Mouse (Mus musculus): ENCODE measurements around the gene Zbed3.
A peak's percentile ranks its signal among the peaks of the same experiment; 100 is the strongest.

Zbed3 gene

DNA sequence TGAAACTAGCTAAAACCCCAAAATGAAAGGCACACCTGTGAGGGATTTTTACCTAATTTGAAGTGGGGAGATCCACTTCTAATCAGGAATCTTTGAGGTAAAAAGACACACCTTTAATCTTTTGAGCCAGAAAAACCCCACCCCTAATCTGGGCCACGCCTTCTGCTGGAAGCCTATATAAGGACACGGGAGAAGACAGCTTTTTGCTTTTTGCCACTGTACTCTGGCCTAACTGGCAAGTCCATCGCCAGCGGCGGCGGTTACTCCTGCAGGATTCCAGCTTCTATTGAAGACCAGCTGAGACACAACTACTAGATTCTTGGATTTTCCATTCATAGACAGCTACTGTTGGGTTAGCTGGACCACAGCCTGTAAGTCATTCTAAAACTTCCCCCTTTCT, at the start of gene Zbed3:
Gene Zbed3 (plus strand): TSS at position 213 of the 400 bp plus-strand sequence.
- DNase-seq (ENCODE audit: low spot score), result no peak

DNA sequence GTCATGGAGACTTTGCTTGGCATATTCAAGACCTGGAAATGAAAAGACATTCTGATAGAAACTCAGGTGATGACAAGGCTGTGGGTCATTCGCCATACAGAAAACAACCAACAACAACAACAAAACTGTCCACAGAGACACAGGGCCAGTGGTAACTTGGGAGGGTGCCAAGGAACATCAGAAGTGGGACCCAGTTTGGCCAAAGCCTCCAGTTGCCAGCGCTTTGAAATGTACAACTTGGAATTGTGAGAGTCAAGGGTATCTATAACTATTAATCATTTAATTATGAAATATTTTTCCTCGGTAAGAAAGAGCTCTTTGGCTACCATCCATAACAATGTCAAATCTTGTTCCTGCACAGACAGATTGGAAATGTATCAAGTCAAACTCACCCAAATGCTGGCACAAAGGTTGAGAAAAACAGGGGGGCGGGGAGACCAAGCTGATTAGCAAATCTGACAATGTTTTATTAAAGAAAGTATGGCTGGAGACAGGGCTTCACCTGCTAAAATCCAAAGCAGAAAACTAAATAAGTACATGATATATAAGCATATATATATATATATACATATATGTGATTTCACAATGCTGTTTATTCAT, 44.9 kb upstream of the Zbed3 start:
- no peak for DNase-seq (ENCODE audit: low spot score)

DNA sequence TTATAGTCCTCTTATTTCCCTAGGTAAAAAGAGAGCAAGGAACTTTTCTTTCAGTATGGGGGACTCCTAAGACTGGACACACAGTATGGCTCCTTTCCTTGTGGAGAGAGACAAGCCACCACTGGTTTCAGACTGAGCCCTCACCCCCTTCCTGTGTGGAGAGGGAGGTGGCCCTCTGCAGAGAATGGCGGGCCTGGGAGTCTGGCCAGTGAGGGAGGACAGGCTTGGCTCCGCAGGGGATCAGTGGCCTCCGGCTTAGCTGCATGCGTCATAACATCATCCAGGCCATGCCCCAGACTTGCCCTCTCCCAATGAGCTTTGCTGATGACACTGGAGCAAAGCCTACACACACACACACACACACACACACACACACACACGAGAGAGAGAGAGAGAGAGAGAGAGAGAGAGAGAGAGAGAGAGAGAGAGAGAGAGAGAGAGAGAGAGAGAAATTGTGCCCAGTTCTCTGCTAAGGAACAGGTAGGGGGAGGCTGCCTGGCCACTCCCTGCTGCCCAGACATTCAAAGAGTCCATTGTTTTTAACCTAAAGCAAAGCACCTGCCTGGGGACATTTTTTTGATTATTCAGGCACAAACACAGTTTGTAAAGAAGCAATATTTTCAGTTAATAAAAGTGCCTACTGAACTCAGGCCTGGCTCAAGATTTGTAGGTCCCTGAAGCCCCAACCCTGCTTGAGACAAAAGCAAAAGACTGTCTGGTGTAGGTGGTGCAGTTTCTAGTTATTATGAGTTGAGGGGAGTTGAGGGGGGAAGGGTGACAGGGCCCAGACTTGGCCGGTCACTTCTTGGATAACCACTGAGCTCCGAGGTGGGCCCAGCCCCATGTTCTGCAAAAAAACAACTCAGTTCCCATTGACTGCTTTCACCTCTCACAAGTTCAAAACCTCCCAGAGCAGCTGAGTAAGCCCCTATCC, 41.4 kb upstream of the Zbed3 start:
- no peak for DNase-seq (ENCODE audit: low spot score)

DNA sequence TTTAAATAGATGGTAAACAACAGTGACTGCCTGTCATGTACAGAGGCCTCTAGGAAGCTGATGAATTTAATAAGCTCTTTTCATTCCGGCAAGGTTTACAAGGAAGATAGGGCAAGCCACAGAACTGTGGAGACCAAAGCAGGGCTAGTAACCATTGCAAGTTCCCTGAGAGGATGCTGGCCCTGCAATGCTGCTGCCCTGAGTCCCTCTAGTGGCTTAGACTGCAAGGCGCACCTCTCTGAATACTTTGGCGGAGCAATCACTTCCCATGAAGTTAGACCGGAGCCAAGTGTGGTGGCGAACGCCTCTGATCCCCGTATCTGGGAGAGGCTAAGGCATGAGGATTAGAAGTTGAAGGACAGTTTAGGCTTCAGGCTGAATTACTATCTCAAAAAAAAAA, 36.4 kb upstream of the Zbed3 start:
- DNase-seq (ENCODE audit: low spot score), result peak; percentile 57

DNA sequence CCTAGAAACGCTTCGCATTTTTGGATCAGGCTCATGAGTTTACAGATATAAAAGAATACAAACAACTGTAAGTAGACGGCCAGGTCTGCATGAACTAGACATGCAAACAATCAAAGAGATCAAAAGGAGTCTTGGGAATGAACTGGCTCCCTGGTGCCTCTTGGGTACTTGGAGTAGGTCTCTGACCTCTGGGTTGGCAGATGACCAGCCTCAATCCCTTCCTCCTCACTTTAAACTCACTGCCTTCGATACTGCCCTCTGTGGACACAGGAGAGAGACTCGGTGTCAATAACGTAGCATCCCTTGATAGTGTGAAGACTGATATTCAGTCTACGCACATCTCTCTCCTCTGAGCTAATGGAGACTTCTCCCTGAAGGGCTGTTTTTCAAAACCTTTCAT, 35.4 kb upstream of the Zbed3 start:
- no peak for DNase-seq (ENCODE audit: low spot score)

DNA sequence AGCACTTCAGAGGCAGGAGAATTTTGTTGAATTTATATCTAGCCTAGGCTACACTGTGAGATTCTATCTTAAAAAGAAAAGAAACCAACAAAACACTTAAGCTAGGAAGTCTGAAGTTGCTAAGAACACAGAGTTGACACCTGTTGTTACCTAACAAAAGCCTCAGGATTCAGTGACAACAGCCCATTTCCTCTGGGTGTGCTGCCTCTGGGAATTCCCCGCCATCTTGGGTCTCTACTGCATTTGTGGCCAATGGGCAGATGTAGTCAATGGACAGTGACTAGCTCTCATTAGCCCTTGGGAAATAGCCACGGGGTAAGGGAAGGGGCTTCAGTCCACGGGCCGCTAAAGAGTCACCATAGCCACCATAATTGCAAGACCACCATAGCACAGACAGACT, 31.4 kb upstream of the Zbed3 start:
- no peak for DNase-seq (ENCODE audit: low spot score)

DNA sequence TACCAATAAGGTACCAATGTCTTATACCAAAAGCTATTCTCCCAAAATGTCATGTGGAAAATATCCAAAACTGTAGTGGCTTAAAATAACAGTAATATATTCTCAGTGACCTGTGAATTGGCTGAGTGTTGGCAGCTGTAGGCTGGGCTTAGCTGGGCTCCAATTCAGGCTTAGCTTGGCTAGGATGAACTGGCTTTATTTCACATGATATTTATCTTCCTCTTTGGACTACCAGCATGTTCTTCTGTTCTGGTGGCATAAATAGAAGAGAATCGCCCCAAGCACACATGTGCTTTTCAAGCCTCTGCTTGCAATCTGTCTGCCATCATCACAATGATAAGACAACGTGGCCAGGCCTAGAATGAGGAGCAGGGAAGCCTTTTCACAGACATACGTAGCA, 23.5 kb upstream of the Zbed3 start:
- DNase-seq (ENCODE audit: low spot score), result no peak

DNA sequence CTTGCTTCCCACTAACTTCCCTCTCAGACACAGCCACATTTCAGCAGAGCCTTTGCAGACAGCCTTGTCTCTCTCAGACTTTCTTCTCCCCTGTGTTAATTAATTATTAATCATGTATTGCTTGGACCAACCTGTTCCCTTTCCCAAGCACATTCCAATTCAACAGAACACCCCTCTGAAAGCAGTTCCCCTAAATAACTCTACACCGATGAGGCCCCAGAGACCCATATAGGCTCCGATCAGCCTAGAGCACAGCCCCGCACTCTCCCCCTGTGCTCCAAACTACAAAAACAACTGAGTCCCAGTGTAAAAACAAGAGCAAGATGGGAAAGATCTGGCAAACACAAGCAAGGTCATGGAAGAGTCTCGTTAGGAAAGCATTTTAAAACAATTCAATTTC, 16.8 kb upstream of the Zbed3 start:
- DNase-seq (ENCODE audit: low spot score), result no peak

DNA sequence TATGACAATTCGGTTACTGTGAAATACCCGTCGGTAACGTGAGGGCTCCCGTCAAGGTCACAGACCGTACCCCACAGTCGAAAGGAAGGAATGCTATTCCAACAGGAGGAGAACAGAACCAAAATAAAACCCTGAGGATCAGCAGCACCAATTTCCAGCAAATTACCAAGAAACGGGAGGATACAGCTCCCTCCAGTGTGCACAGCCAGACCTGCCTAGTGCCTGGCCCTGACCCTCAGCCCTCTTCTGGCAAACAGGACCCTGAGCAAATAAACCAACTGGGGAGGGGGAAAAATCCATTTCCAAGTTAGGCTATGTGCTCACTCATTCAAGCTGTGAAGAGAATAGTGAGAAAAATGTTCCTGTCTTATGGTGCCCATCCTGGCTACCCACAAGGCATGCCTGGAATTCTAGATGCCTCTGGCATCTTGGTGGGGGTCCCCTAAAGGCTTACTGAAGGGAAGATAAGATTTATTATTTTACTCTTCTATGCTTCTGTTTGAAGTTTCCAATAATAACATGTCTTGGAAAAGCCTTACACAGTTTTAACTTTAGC, 16.2 kb upstream of the Zbed3 start:
- DNase-seq (ENCODE audit: low spot score), result no peak

DNA sequence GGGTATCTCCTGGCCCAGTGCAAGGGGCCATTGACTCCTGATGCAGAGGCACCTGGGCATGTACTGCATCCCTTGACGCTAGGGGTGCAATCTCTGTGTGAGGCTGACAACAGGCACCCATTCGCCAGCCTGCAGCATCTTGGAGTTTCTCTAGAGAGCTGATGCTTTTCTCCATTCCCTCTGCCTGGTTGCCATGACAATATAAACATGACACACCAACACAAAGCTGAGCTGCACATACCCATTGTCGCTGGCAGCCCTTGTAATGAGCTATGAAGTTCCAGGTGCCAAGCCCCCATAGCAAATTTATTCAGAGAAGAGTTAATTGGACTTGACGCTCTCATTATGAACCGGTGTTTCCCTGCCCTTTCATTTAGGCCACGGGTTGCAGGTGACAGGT, 11.4 kb upstream of the Zbed3 start:
- DNase-seq (ENCODE audit: low spot score), result no peak

DNA sequence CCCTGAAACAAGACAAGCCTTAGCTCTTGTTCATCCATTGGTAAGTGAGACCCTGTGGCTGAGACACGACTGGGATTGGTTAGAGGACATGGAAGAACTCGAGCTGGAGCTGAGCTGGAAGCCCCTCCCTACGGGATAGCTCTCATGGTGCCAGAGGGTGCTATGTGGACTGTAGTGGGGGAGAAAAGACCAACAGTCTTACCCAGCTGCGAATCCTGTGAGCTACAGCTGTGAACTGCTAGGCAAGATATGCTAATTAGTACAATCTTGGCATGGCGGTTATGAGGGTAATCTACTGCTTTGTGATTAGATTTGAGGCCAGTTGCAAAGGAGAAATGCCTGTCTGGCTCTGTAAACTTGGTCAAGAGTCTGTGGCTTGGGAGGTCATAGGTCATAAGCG, 4.3 kb upstream of the Zbed3 start:
- no peak for DNase-seq (ENCODE audit: low spot score)

DNA sequence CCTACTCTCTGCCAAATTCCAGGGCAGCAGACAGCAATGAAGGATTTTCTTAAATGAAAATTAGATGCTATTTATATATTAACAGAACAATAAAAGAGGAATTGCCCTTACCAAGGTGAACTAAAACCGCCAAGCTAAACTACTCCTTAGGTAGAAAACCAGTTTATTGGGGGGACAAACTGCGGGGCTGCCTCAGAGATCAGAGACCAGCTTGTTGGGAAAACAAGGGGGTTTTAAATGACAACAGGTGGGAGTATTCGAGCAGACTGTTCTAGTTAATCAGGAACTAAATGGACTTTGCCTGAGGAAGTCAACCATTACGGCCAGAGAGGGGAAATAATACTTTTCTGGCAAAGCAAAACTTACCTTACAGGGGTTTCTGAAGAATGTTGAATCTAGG, 3.0 kb upstream of the Zbed3 start:
- DNase-seq (ENCODE audit: low spot score), result no peak

DNA sequence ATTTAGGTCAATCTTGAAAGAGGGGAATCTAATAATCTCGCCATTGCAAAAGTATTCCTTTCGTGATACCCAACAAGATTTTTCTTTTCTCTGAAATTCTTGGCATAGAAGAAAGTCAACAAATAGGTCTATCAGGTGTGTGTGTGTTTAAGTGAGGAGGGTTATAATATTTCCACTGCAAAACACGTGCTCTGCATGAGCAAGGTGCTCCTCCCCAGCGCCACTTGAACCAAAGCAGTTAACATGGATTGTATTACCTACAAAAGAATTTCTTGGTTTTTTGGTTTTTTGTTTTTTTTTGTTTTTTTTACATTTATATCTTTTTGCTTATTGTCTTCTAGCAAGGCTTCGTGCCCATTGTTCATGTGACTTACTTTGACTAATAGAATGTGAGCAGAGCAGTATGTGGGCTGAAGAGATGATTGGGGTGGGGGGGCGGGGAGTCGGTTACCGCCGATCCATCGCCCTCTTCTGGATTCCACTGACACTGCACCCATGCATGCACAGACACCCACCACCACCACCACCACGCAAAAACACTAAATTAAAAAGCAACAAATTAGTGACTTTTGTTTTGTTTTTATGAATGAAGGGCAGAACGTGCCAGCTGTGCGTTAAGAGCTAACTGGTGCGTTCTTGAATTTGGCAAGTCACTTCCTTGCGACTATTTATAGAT, 676 bp downstream of the Zbed3 start:
- no peak for DNase-seq (ENCODE audit: low spot score)

DNA sequence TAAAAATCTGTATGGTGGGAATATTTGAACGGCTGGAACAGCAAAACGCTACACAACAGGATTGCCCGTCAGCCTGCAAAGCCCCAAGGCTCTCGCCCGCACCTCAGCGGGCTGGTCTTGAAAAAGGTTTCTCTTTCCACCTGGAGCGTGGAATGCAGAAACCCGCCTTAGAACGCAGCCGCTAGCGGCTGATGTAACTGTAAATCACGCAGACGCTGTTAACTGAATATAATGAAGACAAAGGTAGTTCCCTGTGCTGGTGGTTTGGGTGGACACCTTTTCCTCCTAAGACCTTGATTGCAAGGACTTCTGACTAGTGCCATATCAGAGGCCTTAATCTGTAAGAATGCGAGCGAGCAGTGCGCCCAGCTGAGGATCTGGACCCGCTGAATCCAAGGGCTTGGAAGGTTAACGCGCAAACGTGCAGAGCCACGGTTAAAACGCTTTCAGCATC, 1.2 kb downstream of the Zbed3 start:
- DNase-seq (ENCODE audit: low spot score), result no peak

DNA sequence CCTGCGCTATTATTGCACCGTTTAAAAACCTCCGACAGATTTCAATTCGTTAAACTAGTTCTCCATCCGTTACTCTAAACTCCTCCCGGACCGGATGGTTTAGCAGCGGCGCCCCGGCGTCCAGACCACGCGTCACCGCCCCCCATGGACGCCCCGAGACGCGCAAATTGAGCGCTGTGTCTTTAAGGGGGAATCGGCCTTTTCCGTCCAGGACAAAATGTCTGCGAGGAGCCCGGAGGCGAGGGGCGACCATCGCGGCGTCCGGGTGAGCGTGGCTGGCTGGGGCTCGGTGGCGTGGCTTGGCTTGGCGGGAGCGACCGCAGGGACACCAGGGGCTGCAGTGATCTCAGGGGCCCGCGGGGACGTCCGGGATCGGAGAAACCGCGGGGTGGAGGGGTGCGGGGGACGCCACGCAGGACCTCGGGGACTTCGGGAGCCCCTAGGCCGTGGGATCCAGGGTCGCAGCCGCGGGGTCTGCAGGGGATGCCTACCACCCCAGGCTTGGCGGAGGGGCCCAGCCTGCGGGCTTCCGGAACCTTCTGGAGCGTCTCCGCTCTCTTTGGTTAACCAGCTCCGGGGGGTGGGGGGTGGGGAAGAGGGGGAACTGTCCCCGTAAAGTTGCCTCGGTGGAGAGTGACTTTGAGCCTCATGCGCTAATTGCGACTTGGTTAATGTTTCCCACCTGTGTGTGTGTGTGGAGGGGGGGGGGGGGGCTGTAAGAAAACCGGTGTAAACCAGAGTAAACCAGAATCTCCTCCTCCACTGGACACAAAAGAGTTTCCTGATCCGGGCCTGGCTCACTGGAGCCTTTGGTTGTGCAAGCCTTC, 1.9 kb downstream of the Zbed3 start:
- DNase-seq (ENCODE audit: low spot score), result peak; percentile 47

DNA sequence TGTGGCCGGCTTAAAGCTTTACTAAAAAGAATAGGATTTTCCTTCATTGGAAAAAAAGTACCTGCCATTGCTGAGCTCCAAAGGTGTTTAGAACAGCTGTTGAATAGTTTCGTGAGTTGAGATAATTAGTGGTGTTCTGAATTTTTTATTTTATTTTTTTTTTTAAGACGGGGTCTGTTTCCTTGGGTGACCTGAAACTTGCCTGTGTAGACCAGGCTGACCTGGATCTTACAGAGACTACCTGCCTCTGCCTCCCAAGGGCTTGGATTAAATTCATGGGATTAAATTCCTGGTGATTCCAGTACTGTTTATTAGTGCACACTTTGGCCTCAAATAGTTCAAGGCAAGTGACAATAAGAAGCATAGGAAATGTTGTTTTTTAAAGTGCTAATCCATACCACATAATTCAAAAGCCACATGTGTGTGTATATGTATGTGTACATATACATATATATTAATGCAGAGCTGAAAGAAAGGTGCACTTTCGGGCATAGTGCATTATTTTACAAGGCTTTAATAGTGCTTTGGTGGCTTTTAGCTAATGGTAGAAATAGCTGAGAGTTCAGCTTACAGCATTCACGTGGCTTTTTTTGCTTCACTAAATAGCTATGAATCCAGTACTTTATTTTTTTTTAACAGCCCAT, 2.6 kb downstream of the Zbed3 start:
- DNase-seq (ENCODE audit: low spot score), result no peak

DNA sequence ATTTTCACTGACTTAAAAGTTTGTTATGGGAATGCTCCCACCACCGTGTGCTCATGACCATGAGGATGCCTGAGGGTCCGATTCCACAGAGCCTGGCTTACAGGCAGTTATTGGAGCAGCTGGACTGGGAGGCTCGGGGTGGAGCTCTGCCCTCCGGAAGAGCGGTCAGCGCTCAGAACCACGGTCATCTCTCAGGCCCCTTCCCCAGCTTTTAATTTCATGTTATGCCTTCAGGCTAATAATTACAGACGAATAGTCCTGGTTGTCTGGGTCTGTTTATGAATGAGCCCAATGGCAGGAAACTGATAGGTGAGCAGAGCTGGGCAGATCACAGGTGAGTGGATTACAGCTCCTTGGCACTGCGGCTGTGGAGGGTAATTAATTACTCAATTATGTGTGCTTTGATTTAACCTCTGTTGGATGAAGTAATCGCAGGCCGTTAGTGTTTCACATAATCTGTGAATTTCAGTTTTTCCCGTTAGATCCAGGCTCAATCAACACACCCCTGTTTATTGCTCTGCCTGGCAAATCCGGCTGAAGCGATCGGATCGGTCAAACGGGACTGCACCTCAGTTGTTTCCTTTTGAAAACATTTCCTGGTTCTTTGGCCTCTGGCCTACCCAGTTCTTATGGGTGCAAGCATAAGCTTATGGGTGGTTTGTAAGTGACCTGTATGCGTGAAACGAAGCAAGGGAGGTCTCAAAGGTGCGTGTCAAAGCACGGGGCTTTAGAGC, 3.4 kb downstream of the Zbed3 start:
- no peak for DNase-seq (ENCODE audit: low spot score)

DNA sequence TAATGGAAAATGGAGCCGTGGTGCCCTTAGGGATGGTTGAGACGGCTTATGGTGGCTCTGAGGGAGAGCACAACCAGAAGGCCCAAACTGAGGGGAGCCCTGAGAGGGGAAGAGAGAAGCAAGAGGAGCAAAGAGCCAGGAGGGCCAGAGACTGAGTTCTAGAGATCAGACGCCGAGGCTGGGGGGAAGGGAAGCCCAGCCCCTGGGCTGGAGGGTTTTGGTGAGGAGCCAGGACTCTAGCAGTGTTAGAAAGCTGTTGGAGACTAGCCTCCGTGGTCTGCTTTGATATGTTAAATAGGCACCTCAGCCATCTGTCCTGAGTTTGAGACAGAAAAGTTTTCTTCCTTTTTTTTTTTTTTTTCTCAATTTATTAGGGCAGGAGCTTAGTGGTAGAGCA, 3.9 kb downstream of the Zbed3 start:
- DNase-seq (ENCODE audit: low spot score), result no peak

DNA sequence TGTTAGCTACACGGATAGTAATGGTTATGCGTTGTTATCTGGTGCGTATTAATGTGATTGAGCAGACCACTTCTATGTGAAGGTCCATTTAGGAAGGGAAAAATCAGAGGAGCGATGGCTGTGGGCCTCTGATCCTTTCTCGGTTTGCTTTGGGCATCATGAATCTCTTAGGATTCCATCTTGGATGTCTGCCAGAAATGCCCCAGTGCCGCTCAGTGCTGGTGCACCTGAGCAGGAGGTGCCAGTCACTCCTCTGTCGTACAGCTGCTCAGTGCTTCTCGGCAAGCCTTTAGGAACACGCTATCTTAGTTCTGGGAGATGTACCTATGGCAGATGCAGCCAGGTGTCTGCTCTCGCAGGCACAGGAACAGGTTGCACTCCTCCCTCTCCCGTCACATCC, 5.4 kb downstream of the Zbed3 start:
- no peak for DNase-seq (ENCODE audit: low spot score)

DNA sequence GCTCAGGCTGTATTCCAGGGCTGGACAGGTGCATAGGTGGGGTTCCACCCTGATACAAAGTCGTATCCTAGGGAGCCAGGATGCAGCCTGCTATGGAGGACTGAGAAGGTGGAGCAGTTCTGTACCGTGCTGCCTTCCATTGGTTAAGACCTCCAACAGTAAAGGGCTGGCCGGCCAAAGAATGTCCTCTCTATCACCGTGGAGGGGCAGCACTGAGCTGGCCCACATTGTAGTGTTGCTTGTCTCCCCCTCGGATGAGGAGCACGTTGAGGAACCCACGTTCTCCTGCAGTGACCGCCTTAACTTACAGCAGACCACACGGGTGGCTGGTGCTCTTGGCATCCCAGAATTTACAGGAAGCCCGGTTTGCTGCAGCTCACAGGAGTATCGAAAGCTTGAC, 7.1 kb downstream of the Zbed3 start:
- DNase-seq (ENCODE audit: low spot score), result no peak

Measured in left cerebral cortex, adult 11 months (tissue).